Mouse (Mus musculus) cortical plate, adult 2 months (tissue): ENCODE data around the gene Zfp296.

Source experiments
- CTCF ChIP-seq: fragments of 200-500 bp; IDR thresholded peaks from 2 replicates; pipeline ENCODE4 v1.5.1; 2011; ENCODE audit warnings: mild to moderate bottlenecking, control low read depth, low read length; ENCODE audit not compliant: insufficient read depth; ENCODE audit errors: extremely low read depth
- POLR2A ChIP-seq: fragments of 200-500 bp; IDR thresholded peaks from 2 replicates; pipeline ENCODE4 v1.6.1; 2011; ENCODE audit warnings: mild to moderate bottlenecking, low read length, control low read depth; ENCODE audit not compliant: insufficient read depth; ENCODE audit errors: extremely low read depth

DNA sequence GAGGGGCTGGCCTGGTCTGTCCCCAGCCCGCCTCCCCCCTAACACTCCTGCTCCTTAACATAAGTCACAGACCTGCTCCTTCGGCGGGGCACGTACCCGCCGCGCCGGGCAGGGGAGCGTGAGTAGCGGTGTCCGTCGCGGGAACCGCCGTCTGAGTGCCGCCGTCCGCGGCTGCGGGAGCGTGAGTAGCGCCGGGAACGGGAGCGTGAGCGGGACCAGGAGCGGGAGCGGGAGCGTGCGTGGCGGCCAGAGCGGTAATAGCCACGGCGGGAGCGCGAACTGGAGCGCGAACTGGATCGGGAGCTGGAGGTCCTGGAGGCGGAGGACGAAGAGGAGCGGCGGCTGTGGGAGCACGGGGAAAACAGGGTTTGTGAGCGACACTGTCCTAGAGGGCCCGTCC lies 9.2 kb downstream of the Zfp296 start:
- no peak for TF ChIP-seq CTCF
- no peak for TF ChIP-seq POLR2A
